Mouse (Mus musculus): ENCODE results near the gene Dspp. TPM values are rescaled to one million over a fixed set of nuclear protein-coding genes. Genes with fewer than 3 reads are reported as not detected.

Gene Dspp
- polyA plus RNA-seq, 1 experiment: not detected

GRCm38 (mm10) chr5:104141067-104141466 lies 29.4 kb upstream of the Dspp start:
- H3K36me3 ChIP-seq (replicated peaks; ENCODE audit: low read length): no peaks in the 10 kb centered on the region
- H3K9me3 ChIP-seq: no peaks in the 10 kb centered on the region
- TF ChIP-seq FLI1 (IDR thresholded peaks at IDR 0.05; ENCODE audit: low read length): no peak
- no peak for TF ChIP-seq GATA1 (IDR thresholded peaks at IDR 0.05; ENCODE audit: borderline replicate concordance, low read length)
- no peaks in the 10 kb centered on the region for H3K27me3 ChIP-seq (replicated peaks)
- H3K4me1 ChIP-seq: no peaks in the 10 kb centered on the region; the same call in 1 of the 2 replicates
- no peak overlapping the region for H3K4me3 ChIP-seq (replicated peaks)

- H3K4me3 ChIP-seq (replicated peaks): no peak overlapping the region
- H3K27me3 ChIP-seq (replicated peaks): no peaks in the 10 kb centered on the region
- no peak for TF ChIP-seq FLI1 (IDR thresholded peaks at IDR 0.05; ENCODE audit: low read length)
- TF ChIP-seq GATA1 (IDR thresholded peaks at IDR 0.05; ENCODE audit: borderline replicate concordance, low read length): no peak
- no peaks in the 10 kb centered on the region for H3K9me3 ChIP-seq
- peaks cover under 1% of the 10 kb centered on the region for H3K4me1 ChIP-seq
- H3K36me3 ChIP-seq (replicated peaks; ENCODE audit: low read length): no peaks in the 10 kb centered on the region
These were observed 26.5 kb upstream of the Dspp start for GRCm38 (mm10) chr5:104144057-104144456.

- Histone ChIP-seq H3K4me1 (peaks cover 5% of the 10 kb centered on the region), H3K36me3 (replicated peaks; ENCODE audit: low read length) (no peaks in the 10 kb centered on the region), H3K9me3 (peaks cover 4% of the 10 kb centered on the region), H3K27me3 (replicated peaks) (no peaks in the 10 kb centered on the region), H3K4me3 (replicated peaks) (no peak overlapping the region)
- no peak for TF ChIP-seq GATA1 (IDR thresholded peaks at IDR 0.05; ENCODE audit: borderline replicate concordance, low read length)
- TF ChIP-seq FLI1 (IDR thresholded peaks at IDR 0.05; ENCODE audit: low read length): no peak
These were observed 21.2 kb upstream of the Dspp start for GRCm38 (mm10) chr5:104149349-104149748.

- peaks cover 5% of the 10 kb centered on the region for H3K4me1 ChIP-seq
- TF ChIP-seq GATA1 (IDR thresholded peaks at IDR 0.05; ENCODE audit: borderline replicate concordance, low read length) (no peak), FLI1 (IDR thresholded peaks at IDR 0.05; ENCODE audit: low read length) (no peak)
These were observed 20.3 kb upstream of the Dspp start for GRCm38 (mm10) chr5:104150196-104150595.

GRCm38 (mm10) chr5:104157701-104158100 lies 12.8 kb upstream of the Dspp start:
- no peaks in the 10 kb centered on the region for H3K27me3 ChIP-seq (replicated peaks)
- H3K9me3 ChIP-seq: no peaks in the 10 kb centered on the region
- no peak overlapping the region for H3K4me3 ChIP-seq (replicated peaks)
- H3K36me3 ChIP-seq (replicated peaks; ENCODE audit: low read length): no peaks in the 10 kb centered on the region
- TF ChIP-seq FLI1 (IDR thresholded peaks at IDR 0.05; ENCODE audit: low read length) (no peak), GATA1 (IDR thresholded peaks at IDR 0.05; ENCODE audit: borderline replicate concordance, low read length) (no peak)
- H3K4me1 ChIP-seq: no peaks in the 10 kb centered on the region

More at GRCm38 (mm10) chr5:104150196-104150595, 20.3 kb upstream of the Dspp start:
- H3K27me3 ChIP-seq (replicated peaks): no peaks in the 10 kb centered on the region
- no peaks in the 10 kb centered on the region for H3K36me3 ChIP-seq (replicated peaks; ENCODE audit: low read length)
- no peak overlapping the region for H3K4me3 ChIP-seq (replicated peaks)
- peaks cover 4% of the 10 kb centered on the region for H3K9me3 ChIP-seq

GRCm38 (mm10) chr5:104158332-104159052 lies 12.0 kb upstream of the Dspp start:
- H3K9me3 ChIP-seq: no peaks in the 10 kb centered on the region
- no peaks in the 10 kb centered on the region for H3K4me1 ChIP-seq
- TF ChIP-seq FLI1 (IDR thresholded peaks at IDR 0.05; ENCODE audit: low read length): no peak
- TF ChIP-seq GATA1 (IDR thresholded peaks at IDR 0.05; ENCODE audit: borderline replicate concordance, low read length): no peak
- no peaks in the 10 kb centered on the region for H3K36me3 ChIP-seq (replicated peaks; ENCODE audit: low read length)
- no peaks in the 10 kb centered on the region for H3K27me3 ChIP-seq (replicated peaks)
- H3K4me3 ChIP-seq (replicated peaks): no peak overlapping the region

GRCm38 (mm10) chr5:104160581-104160980 lies 9.9 kb upstream of the Dspp start:
- TF ChIP-seq GATA1 (IDR thresholded peaks at IDR 0.05; ENCODE audit: borderline replicate concordance, low read length) (no peak), FLI1 (IDR thresholded peaks at IDR 0.05; ENCODE audit: low read length) (no peak)

GRCm38 (mm10) chr5:104161390-104161789 lies 9.1 kb upstream of the Dspp start:
- Histone ChIP-seq H3K27me3 (replicated peaks) (no peaks in the 10 kb centered on the region), H3K4me3 (replicated peaks) (no peak overlapping the region), H3K4me1 (no peaks in the 10 kb centered on the region), H3K36me3 (replicated peaks; ENCODE audit: low read length) (no peaks in the 10 kb centered on the region), H3K9me3 (no peaks in the 10 kb centered on the region)
- TF ChIP-seq GATA1 (IDR thresholded peaks at IDR 0.05; ENCODE audit: borderline replicate concordance, low read length) (no peak), FLI1 (IDR thresholded peaks at IDR 0.05; ENCODE audit: low read length) (no peak)

More at GRCm38 (mm10) chr5:104160581-104160980, 9.9 kb upstream of the Dspp start:
- H3K4me1 ChIP-seq: no peaks in the 10 kb centered on the region
- no peaks in the 10 kb centered on the region for H3K27me3 ChIP-seq (replicated peaks)
- no peaks in the 10 kb centered on the region for H3K9me3 ChIP-seq
- no peak overlapping the region for H3K4me3 ChIP-seq (replicated peaks)
- no peaks in the 10 kb centered on the region for H3K36me3 ChIP-seq (replicated peaks; ENCODE audit: low read length)

- Histone ChIP-seq H3K4me1 (no peaks in the 10 kb centered on the region), H3K36me3 (replicated peaks; ENCODE audit: low read length) (no peaks in the 10 kb centered on the region), H3K9me3 (no peaks in the 10 kb centered on the region), H3K27me3 (replicated peaks) (no peaks in the 10 kb centered on the region), H3K4me3 (replicated peaks) (no peak overlapping the region)
- TF ChIP-seq FLI1 (IDR thresholded peaks at IDR 0.05; ENCODE audit: low read length) (no peak), GATA1 (IDR thresholded peaks at IDR 0.05; ENCODE audit: borderline replicate concordance, low read length) (no peak)
These were observed 7.0 kb upstream of the Dspp start for GRCm38 (mm10) chr5:104163536-104163935.

- H3K4me1 ChIP-seq: peaks cover 4% of the 10 kb centered on the region; the same call in 1 of the 2 replicates
- H3K4me3 ChIP-seq (replicated peaks): no peak overlapping the region
- H3K27me3 ChIP-seq (replicated peaks): no peaks in the 10 kb centered on the region
- TF ChIP-seq FLI1 (IDR thresholded peaks at IDR 0.05; ENCODE audit: low read length) (no peak), GATA1 (IDR thresholded peaks at IDR 0.05; ENCODE audit: borderline replicate concordance, low read length) (no peak)
- no peaks in the 10 kb centered on the region for H3K36me3 ChIP-seq (replicated peaks; ENCODE audit: low read length)
- H3K9me3 ChIP-seq: peaks cover 27% of the 10 kb centered on the region
These were observed 2.6 kb downstream of the Dspp start for GRCm38 (mm10) chr5:104173094-104173493.
